Mouse (Mus musculus) T-helper 17 cell (primary cell): ENCODE data around the gene Sox21.

ENCODE experiments used
- in situ Hi-C, 2 experiments: fragments of 300-600 bp; cut with MboI, MseI; formaldehyde crosslinking; loops; 1 replicate in 1 of 2; 2 replicates in 1 of 2; pipeline ENCODE4 v1.15.1; 2025; ENCODE audit warnings: high pct_unique_total_duplicates in 2 of 2

Gene Sox21

GRCm38 (mm10) chr14:118236886-118237289 is at the start of gene Sox21:
Gene Sox21, minus strand, starts transcription at chr14:118237030.
- in situ Hi-C loops = no loop called here

GRCm38 (mm10) chr14:118286096-118286495 is 49.3 kb upstream of the Sox21 start:
- in situ Hi-C loops = no loop called here

- in situ Hi-C loops = no loop called here
These were observed 46.1 kb upstream of the Sox21 start for GRCm38 (mm10) chr14:118282917-118283316.

- in situ Hi-C loops = no loop called here
These were observed 45.4 kb upstream of the Sox21 start for GRCm38 (mm10) chr14:118282272-118282671.

GRCm38 (mm10) chr14:118277704-118278498 is 41.1 kb upstream of the Sox21 start:
- in situ Hi-C loops = no loop called here

GRCm38 (mm10) chr14:118272594-118273555 is 36.0 kb upstream of the Sox21 start:
- in situ Hi-C loops = no loop called here

GRCm38 (mm10) chr14:118268849-118269248 is 32.0 kb upstream of the Sox21 start:
- in situ Hi-C loops = no loop called here

GRCm38 (mm10) chr14:118266660-118267059 is 29.8 kb upstream of the Sox21 start, which contains the start of gene Gm9376:
Gene Gm9376, plus strand, starts transcription at chr14:118266960.
- in situ Hi-C loops = no loop called here

GRCm38 (mm10) chr14:118253381-118253780 is 16.6 kb upstream of the Sox21 start:
- in situ Hi-C loops = no loop called here

GRCm38 (mm10) chr14:118241416-118241815 is 4.6 kb upstream of the Sox21 start:
- in situ Hi-C loops = no loop called here

- in situ Hi-C loops = no loop called here
These were observed 2.5 kb upstream of the Sox21 start for GRCm38 (mm10) chr14:118239351-118239750.

GRCm38 (mm10) chr14:118237786-118238185 is 956 bp upstream of the Sox21 start:
- in situ Hi-C loops = no loop called here

- in situ Hi-C loops = no loop called here
These were observed 601 bp downstream of the Sox21 start for GRCm38 (mm10) chr14:118235973-118236885.

- in situ Hi-C loops = no loop called here
These were observed 1.4 kb downstream of the Sox21 start for GRCm38 (mm10) chr14:118235361-118235972.

GRCm38 (mm10) chr14:118234541-118235210 is 2.2 kb downstream of the Sox21 start:
- in situ Hi-C loops = no loop called here

GRCm38 (mm10) chr14:118233786-118234540 is 2.9 kb downstream of the Sox21 start:
- in situ Hi-C loops = no loop called here

GRCm38 (mm10) chr14:118232381-118232970 is 4.4 kb downstream of the Sox21 start:
- in situ Hi-C loops = no loop called here

GRCm38 (mm10) chr14:118226471-118227155 is 10.2 kb downstream of the Sox21 start:
- in situ Hi-C loops = no loop called here
